Mouse (Mus musculus): Measurements from ENCODE around the gene Arhgap44.

GRCm38 (mm10) chr11:65055596-65055995 is 107.2 kb downstream of the Arhgap44 start:
- TF ChIP-seq CTCF (IDR thresholded peaks at IDR 0.05) (no peak), POLR2A (IDR thresholded peaks at IDR 0.05; ENCODE audit: insufficient read depth, low read depth, low read length) (no peak), EP300 (IDR thresholded peaks at IDR 0.05; ENCODE audit: insufficient read depth, low read depth, low read length) (no peak)

Data from heart, adult 2 months (tissue).